Mouse (Mus musculus): ENCODE data around the gene Socs2. TPM values are rescaled to one million over a fixed set of nuclear protein-coding genes. Genes with fewer than 3 reads are reported as not detected.

The Socs2 gene
- polyA plus RNA-seq, 1 experiment from 2014 or later, result 73.2 TPM

- H3K27ac ChIP-seq, result no peak overlapping the region
- 93% methylated on average over 6 of the region's 6 CpGs for WGBS
- H3K36me3 ChIP-seq, result no peaks in the 10 kb centered on the region
- H3K4me2 ChIP-seq (replicated peaks), result no peak overlapping the region
- no peak overlapping the region for H3K4me3 ChIP-seq
- no peak overlapping the region for H3K9ac ChIP-seq
- no peak for ATAC-seq (ENCODE audit: insufficient number of reproducible peaks, insufficient read depth, low FRiP score, low TSS enrichment)
- no peaks in the 10 kb centered on the region for H3K27me3 ChIP-seq
- peaks cover 13% of the 10 kb centered on the region; the same call in 1 of the 2 replicates for H3K4me1 ChIP-seq
- H3K9me3 ChIP-seq, result no peaks in the 10 kb centered on the region; the same call in 1 of the 2 replicates
These were observed 30.5 kb downstream of the Socs2 start for GRCm38 (mm10) chr10:95386527-95386926.

GRCm38 (mm10) chr10:95385801-95386203 lies 31.2 kb downstream of the Socs2 start:
- ATAC-seq (ENCODE audit: insufficient number of reproducible peaks, insufficient read depth, low FRiP score, low TSS enrichment), result no peak
- Histone ChIP-seq H3K36me3 (no peaks in the 10 kb centered on the region), H3K27ac (0 out of 2 replicates have a peak overlapping the region, but pooled peaks have one; percentile 3), H3K27me3 (no peaks in the 10 kb centered on the region), H3K9me3 (no peaks in the 10 kb centered on the region; the same call in 1 of the 2 replicates), H3K4me2 (replicated peaks) (no peak overlapping the region), H3K9ac (no peak overlapping the region), H3K4me1 (peaks cover 13% of the 10 kb centered on the region; the same call in 1 of the 2 replicates), H3K4me3 (no peak overlapping the region)
- WGBS, result 49% methylated on average over 4 of the region's 4 CpGs

- no peak for ATAC-seq (ENCODE audit: insufficient number of reproducible peaks, insufficient read depth, low FRiP score, low TSS enrichment)
- peaks cover 7% of the 10 kb centered on the region; the same call in 1 of the 2 replicates for H3K9me3 ChIP-seq
- no peak overlapping the region for H3K4me3 ChIP-seq
- H3K9ac ChIP-seq, result no peak overlapping the region
- H3K36me3 ChIP-seq, result no peaks in the 10 kb centered on the region
- peaks cover 13% of the 10 kb centered on the region; the same call in 1 of the 2 replicates for H3K4me1 ChIP-seq
- H3K4me2 ChIP-seq (replicated peaks), result no peak overlapping the region
- no peaks in the 10 kb centered on the region for H3K27me3 ChIP-seq
- no peak overlapping the region for H3K27ac ChIP-seq
- 35% methylated on average over 1 of the region's 1 CpGs for WGBS
These were observed 31.9 kb downstream of the Socs2 start for GRCm38 (mm10) chr10:95385081-95385480.

GRCm38 (mm10) chr10:95384446-95384845 lies 32.5 kb downstream of the Socs2 start:
- Histone ChIP-seq H3K27me3 (no peaks in the 10 kb centered on the region), H3K4me2 (replicated peaks) (no peak overlapping the region), H3K9ac (no peak overlapping the region), H3K4me3 (no peak overlapping the region), H3K27ac (no peak overlapping the region), H3K4me1 (peaks cover 13% of the 10 kb centered on the region; the same call in 1 of the 2 replicates), H3K9me3 (peaks cover 10% of the 10 kb centered on the region; the same call in 1 of the 2 replicates), H3K36me3 (no peaks in the 10 kb centered on the region)
- WGBS, result 75% methylated on average over 8 of the region's 8 CpGs
- ATAC-seq (ENCODE audit: insufficient number of reproducible peaks, insufficient read depth, low FRiP score, low TSS enrichment), result no peak

- no peak for ATAC-seq (ENCODE audit: insufficient number of reproducible peaks, insufficient read depth, low FRiP score, low TSS enrichment)
- H3K4me2 ChIP-seq (replicated peaks), result no peak overlapping the region
- WGBS, result 92% methylated on average over 6 of the region's 6 CpGs
- no peak overlapping the region for H3K27ac ChIP-seq
- no peak overlapping the region for H3K4me3 ChIP-seq
- no peak overlapping the region for H3K9ac ChIP-seq
- H3K36me3 ChIP-seq, result no peaks in the 10 kb centered on the region
- H3K4me1 ChIP-seq, result no peaks in the 10 kb centered on the region
- peaks cover 3% of the 10 kb centered on the region; the same call in 1 of the 2 replicates for H3K9me3 ChIP-seq
- H3K27me3 ChIP-seq, result no peaks in the 10 kb centered on the region
These were observed 43.6 kb downstream of the Socs2 start for GRCm38 (mm10) chr10:95373340-95373739.

GRCm38 (mm10) chr10:95371942-95372341 lies 45.0 kb downstream of the Socs2 start:
- no peak overlapping the region for H3K9ac ChIP-seq
- H3K9me3 ChIP-seq, result peaks cover 3% of the 10 kb centered on the region; the same call in 1 of the 2 replicates
- H3K4me2 ChIP-seq (replicated peaks), result no peak overlapping the region
- 92% methylated on average over 3 of the region's 3 CpGs for WGBS
- H3K36me3 ChIP-seq, result no peaks in the 10 kb centered on the region
- no peak for ATAC-seq (ENCODE audit: insufficient number of reproducible peaks, insufficient read depth, low FRiP score, low TSS enrichment)
- H3K27me3 ChIP-seq, result no peaks in the 10 kb centered on the region
- H3K4me3 ChIP-seq, result no peak overlapping the region
- no peaks in the 10 kb centered on the region for H3K4me1 ChIP-seq
- H3K27ac ChIP-seq, result no peak overlapping the region

- H3K9ac ChIP-seq, result no peak overlapping the region
- H3K4me2 ChIP-seq (replicated peaks), result no peak overlapping the region
- H3K27me3 ChIP-seq, result no peaks in the 10 kb centered on the region
- ATAC-seq (ENCODE audit: insufficient number of reproducible peaks, insufficient read depth, low FRiP score, low TSS enrichment), result no peak
- H3K4me3 ChIP-seq, result no peak overlapping the region
- H3K9me3 ChIP-seq, result peaks cover 3% of the 10 kb centered on the region; the same call in 1 of the 2 replicates
- no peaks in the 10 kb centered on the region for H3K36me3 ChIP-seq
- no peaks in the 10 kb centered on the region for H3K4me1 ChIP-seq
- H3K27ac ChIP-seq, result no peak overlapping the region
These were observed 47.8 kb downstream of the Socs2 start for GRCm38 (mm10) chr10:95369190-95369589.

- no peak overlapping the region for H3K4me3 ChIP-seq
- 85% methylated on average over 14 of the region's 14 CpGs for WGBS
- no peak for ATAC-seq (ENCODE audit: insufficient number of reproducible peaks, insufficient read depth, low FRiP score, low TSS enrichment)
- H3K27me3 ChIP-seq, result no peaks in the 10 kb centered on the region
- no peaks in the 10 kb centered on the region for H3K4me1 ChIP-seq
- no peak overlapping the region for H3K27ac ChIP-seq
- H3K4me2 ChIP-seq (replicated peaks), result no peak overlapping the region
- no peak overlapping the region for H3K9ac ChIP-seq
- H3K36me3 ChIP-seq, result no peaks in the 10 kb centered on the region
- H3K9me3 ChIP-seq, result peaks cover 3% of the 10 kb centered on the region; the same call in 1 of the 2 replicates
These were observed 48.8 kb downstream of the Socs2 start for GRCm38 (mm10) chr10:95368151-95368550.

- H3K4me1 ChIP-seq, result no peaks in the 10 kb centered on the region
- H3K4me3 ChIP-seq, result no peak overlapping the region
- H3K27ac ChIP-seq, result no peak overlapping the region
- H3K4me2 ChIP-seq (replicated peaks), result no peak overlapping the region
- H3K9ac ChIP-seq, result no peak overlapping the region
- WGBS, result 87% methylated on average over 9 of the region's 9 CpGs
- no peaks in the 10 kb centered on the region for H3K27me3 ChIP-seq
- H3K36me3 ChIP-seq, result no peaks in the 10 kb centered on the region
- H3K9me3 ChIP-seq, result peaks cover 3% of the 10 kb centered on the region; the same call in 1 of the 2 replicates
- no peak for ATAC-seq (ENCODE audit: insufficient number of reproducible peaks, insufficient read depth, low FRiP score, low TSS enrichment)
These were observed 49.3 kb downstream of the Socs2 start for GRCm38 (mm10) chr10:95367661-95368089.

GRCm38 (mm10) chr10:95367241-95367640 lies 49.7 kb downstream of the Socs2 start:
- H3K27ac ChIP-seq, result no peak overlapping the region
- no peak for ATAC-seq (ENCODE audit: insufficient number of reproducible peaks, insufficient read depth, low FRiP score, low TSS enrichment)
- no peak overlapping the region for H3K9ac ChIP-seq
- H3K4me2 ChIP-seq (replicated peaks), result no peak overlapping the region
- no peaks in the 10 kb centered on the region for H3K36me3 ChIP-seq
- no peak overlapping the region for H3K4me3 ChIP-seq
- H3K4me1 ChIP-seq, result no peaks in the 10 kb centered on the region
- H3K9me3 ChIP-seq, result peaks cover 3% of the 10 kb centered on the region; the same call in 1 of the 2 replicates
- WGBS, result 74% methylated on average over 7 of the region's 7 CpGs
- no peaks in the 10 kb centered on the region for H3K27me3 ChIP-seq

- Histone ChIP-seq H3K9me3 (no peaks in the 10 kb centered on the region), H3K4me1 (no peaks in the 10 kb centered on the region), H3K9ac (no peak overlapping the region), H3K4me3 (no peak overlapping the region), H3K27me3 (no peaks in the 10 kb centered on the region), H3K27ac (no peak overlapping the region), H3K4me2 (replicated peaks) (no peak overlapping the region), H3K36me3 (no peaks in the 10 kb centered on the region)
- 42% methylated on average over 2 of the region's 2 CpGs for WGBS
- ATAC-seq (ENCODE audit: insufficient number of reproducible peaks, insufficient read depth, low FRiP score, low TSS enrichment), result no peak
These were observed 54.7 kb downstream of the Socs2 start for GRCm38 (mm10) chr10:95362326-95362725.

GRCm38 (mm10) chr10:95361260-95361841 lies 55.6 kb downstream of the Socs2 start:
- Histone ChIP-seq H3K9me3 (no peaks in the 10 kb centered on the region), H3K27ac (no peak overlapping the region), H3K4me3 (no peak overlapping the region), H3K36me3 (no peaks in the 10 kb centered on the region), H3K4me1 (no peaks in the 10 kb centered on the region), H3K4me2 (replicated peaks) (no peak overlapping the region), H3K27me3 (no peaks in the 10 kb centered on the region), H3K9ac (no peak overlapping the region)
- no peak for ATAC-seq (ENCODE audit: insufficient number of reproducible peaks, insufficient read depth, low FRiP score, low TSS enrichment)
- WGBS, result 92% methylated on average over 12 of the region's 12 CpGs
